Mouse (Mus musculus): ENCODE measurements around the gene Oaz3. TPM values are rescaled to one million over a fixed set of nuclear protein-coding genes. Genes with fewer than 3 reads are reported as not detected.

The Oaz3 gene
- polyA plus RNA-seq, 1 experiment from 2014 or later, result 0.56 TPM

DNA sequence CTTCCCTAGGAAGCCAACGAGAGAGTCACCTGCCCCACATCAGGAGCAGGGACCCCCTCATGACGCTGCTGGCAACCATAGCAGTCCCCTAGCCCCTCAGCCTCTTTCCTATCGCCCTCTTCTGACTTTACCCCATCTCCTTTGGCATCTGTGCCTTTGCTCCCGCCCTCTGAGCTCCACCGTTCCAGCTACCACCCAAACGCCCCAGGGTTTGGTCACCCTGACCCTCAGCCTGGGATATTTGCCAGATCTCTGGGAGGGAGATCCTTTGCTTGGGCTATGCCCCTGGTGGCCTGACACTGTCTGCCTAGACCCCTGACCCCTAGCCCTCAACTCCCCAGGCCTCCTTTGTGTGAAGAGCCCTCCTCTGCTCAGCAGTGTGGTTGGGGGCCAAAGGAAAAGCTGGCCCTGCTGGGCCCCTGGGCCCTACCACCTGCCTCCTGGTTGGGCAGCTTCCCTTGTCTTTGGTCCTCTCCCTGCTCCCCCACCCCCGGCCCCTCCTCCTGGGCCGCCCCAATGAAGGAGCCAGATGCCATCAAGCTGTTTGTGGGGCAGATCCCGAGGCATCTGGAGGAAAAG is 35.0 kb upstream of the Oaz3 start:
- H3K9me3 ChIP-seq (ENCODE audit: control insufficient read depth, low read length), result no peaks in the 10 kb centered on the region
- 3% methylated on average over 9 of the region's 9 CpGs for WGBS
- H3K4me3 ChIP-seq (ENCODE audit: low read depth, low read length), result peak overlapping the region; percentile 52
- ATAC-seq (ENCODE audit: low FRiP score) (peak; percentile 21), DNase-seq (ENCODE audit: low spot score) (peak; percentile 42)
- H3K4me2 ChIP-seq (replicated peaks; ENCODE audit: low read depth, low read length), result peak overlapping the region; percentile 72
- H3K27ac ChIP-seq (ENCODE audit: low read depth, low read length), result peak overlapping the region; percentile 75
- H3K4me1 ChIP-seq (replicated peaks; ENCODE audit: control insufficient read depth, insufficient read depth, low read length), result peaks cover 21% of the 10 kb centered on the region
- H3K9ac ChIP-seq (ENCODE audit: low read depth, low read length), result peak overlapping the region; percentile 63
- no peaks in the 10 kb centered on the region for H3K36me3 ChIP-seq (ENCODE audit: control insufficient read depth, insufficient read depth, low read length)
- 0 out of 2 replicates have a peak, but pooled peaks cover 3% of the 10 kb centered on the region for H3K27me3 ChIP-seq (ENCODE audit: control insufficient read depth, insufficient read depth, low read length)

GRCm38 (mm10) chr3:94477981-94478422 is 34.3 kb upstream of the Oaz3 start, which contains the start of gene Celf3:
Celf3 (plus strand) TSS chr3:94478295.
- H3K4me2 ChIP-seq (replicated peaks; ENCODE audit: low read depth, low read length), result peak within 1 kb of the TSS; percentile 72
- 1% methylated on average over 14 of the region's 14 CpGs for WGBS
- H3K9me3 ChIP-seq (ENCODE audit: control insufficient read depth, low read length), result no peaks in the 10 kb centered on the region
- H3K9ac ChIP-seq (ENCODE audit: low read depth, low read length), result peak within 1 kb of the TSS; percentile 63
- no peaks in the 10 kb centered on the region for H3K36me3 ChIP-seq (ENCODE audit: control insufficient read depth, insufficient read depth, low read length)
- DNase-seq (ENCODE audit: low spot score) (peak; percentile 82), ATAC-seq (ENCODE audit: low FRiP score) (peak; percentile 89)
- peak within 1 kb of the TSS; percentile 52 for H3K4me3 ChIP-seq (ENCODE audit: low read depth, low read length)
- peaks cover 17% of the 10 kb centered on the region for H3K4me1 ChIP-seq (replicated peaks; ENCODE audit: control insufficient read depth, insufficient read depth, low read length)
- peak within 1 kb of the TSS; percentile 75 for H3K27ac ChIP-seq (ENCODE audit: low read depth, low read length)
- 0 out of 2 replicates have a peak, but pooled peaks cover 3% of the 10 kb centered on the region for H3K27me3 ChIP-seq (ENCODE audit: control insufficient read depth, insufficient read depth, low read length)

DNA sequence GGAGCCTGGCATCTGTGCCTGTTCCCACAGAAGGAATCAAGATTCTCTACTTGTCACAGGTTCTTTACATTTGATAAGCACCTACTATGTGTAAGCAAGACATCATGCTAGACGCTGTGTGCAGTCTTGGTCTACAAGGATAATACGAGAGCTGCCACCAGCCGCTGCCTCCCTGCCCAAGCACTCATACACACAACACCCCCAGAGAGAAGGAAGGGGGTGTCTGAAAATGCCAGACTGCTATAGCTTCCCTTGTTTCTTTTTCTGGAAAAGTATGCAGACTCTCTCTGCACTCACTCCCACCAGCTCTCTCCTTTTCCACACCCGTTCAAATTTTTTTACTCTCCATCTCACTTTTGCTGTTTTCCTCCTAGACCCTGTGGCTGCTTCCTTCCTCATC is 33.7 kb upstream of the Oaz3 start:
- WGBS, result 47% methylated on average over 4 of the region's 4 CpGs
- H3K4me1 ChIP-seq (replicated peaks; ENCODE audit: control insufficient read depth, insufficient read depth, low read length), result peaks cover 12% of the 10 kb centered on the region
- peak overlapping the region; percentile 15 for H3K4me3 ChIP-seq (ENCODE audit: low read depth, low read length)
- H3K9ac ChIP-seq (ENCODE audit: low read depth, low read length), result peak overlapping the region; percentile 35; the same call in 1 of the 2 replicates
- no peaks in the 10 kb centered on the region for H3K9me3 ChIP-seq (ENCODE audit: control insufficient read depth, low read length)
- no peak for DNase-seq (ENCODE audit: low spot score)
- H3K27me3 ChIP-seq (ENCODE audit: control insufficient read depth, insufficient read depth, low read length), result 0 out of 2 replicates have a peak, but pooled peaks cover 3% of the 10 kb centered on the region
- peak overlapping the region; percentile 72 for H3K4me2 ChIP-seq (replicated peaks; ENCODE audit: low read depth, low read length)
- ATAC-seq (ENCODE audit: low FRiP score), result 0 out of 2 replicates have a peak, but pooled peaks have one; percentile 0
- no peaks in the 10 kb centered on the region for H3K36me3 ChIP-seq (ENCODE audit: control insufficient read depth, insufficient read depth, low read length)
- H3K27ac ChIP-seq (ENCODE audit: low read depth, low read length), result peak overlapping the region; percentile 75

DNA sequence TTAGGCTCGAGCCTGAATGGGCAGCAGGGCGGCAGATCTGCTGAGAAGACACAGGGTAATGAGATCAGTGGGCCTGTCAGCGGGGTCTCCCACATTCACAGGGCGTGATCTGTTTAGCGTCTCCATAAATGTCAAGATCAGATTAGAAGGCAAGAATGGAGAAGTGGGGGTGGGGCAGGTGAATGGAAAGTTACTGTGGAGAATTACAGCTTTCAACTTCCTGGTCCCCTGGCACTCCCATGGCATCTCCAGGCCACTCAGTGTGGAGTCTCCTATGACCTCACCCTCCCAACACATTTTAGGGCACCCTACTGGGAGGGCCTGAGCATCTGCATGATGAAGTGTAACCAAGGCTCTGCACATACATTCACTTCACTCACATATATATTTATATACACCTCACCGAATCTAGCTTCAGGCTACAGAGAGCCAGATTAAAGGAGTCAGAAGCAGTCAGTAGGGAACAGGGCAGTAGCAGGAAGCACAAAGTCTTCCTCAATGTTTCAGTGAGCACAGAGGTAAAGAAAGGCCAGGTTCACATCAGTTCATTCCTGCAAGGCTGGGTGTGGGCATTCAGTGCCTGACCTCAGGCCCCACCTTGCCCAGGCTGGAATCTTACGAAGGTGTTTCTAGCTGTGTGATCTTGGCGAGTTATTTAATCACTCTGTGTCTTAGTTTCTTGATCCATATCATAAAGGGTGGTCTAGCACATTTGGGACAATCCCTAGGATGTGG is 32.8 kb upstream of the Oaz3 start:
- DNase-seq (ENCODE audit: low spot score), result no peak
- 0 out of 2 replicates have a peak overlapping the region, but pooled peaks have one; percentile 75 for H3K27ac ChIP-seq (ENCODE audit: low read depth, low read length)
- peaks cover 9% of the 10 kb centered on the region for H3K4me1 ChIP-seq (replicated peaks; ENCODE audit: control insufficient read depth, insufficient read depth, low read length)
- no peak overlapping the region for H3K4me2 ChIP-seq (replicated peaks; ENCODE audit: low read depth, low read length)
- no peak overlapping the region for H3K4me3 ChIP-seq (ENCODE audit: low read depth, low read length)
- H3K9me3 ChIP-seq (ENCODE audit: control insufficient read depth, low read length), result no peaks in the 10 kb centered on the region
- 72% methylated on average over 8 of the region's 8 CpGs for WGBS
- H3K27me3 ChIP-seq (ENCODE audit: control insufficient read depth, insufficient read depth, low read length), result 0 out of 2 replicates have a peak, but pooled peaks cover 3% of the 10 kb centered on the region
- no peak for ATAC-seq (ENCODE audit: low FRiP score)
- H3K36me3 ChIP-seq (ENCODE audit: control insufficient read depth, insufficient read depth, low read length), result no peaks in the 10 kb centered on the region
- H3K9ac ChIP-seq (ENCODE audit: low read depth, low read length), result no peak overlapping the region

- Histone ChIP-seq H3K4me1 (replicated peaks; ENCODE audit: control insufficient read depth, insufficient read depth, low read length) (peaks cover 2% of the 10 kb centered on the region; the same call in 1 of the 2 replicates), H3K9me3 (ENCODE audit: control insufficient read depth, low read length) (no peaks in the 10 kb centered on the region), H3K36me3 (ENCODE audit: control insufficient read depth, insufficient read depth, low read length) (no peaks in the 10 kb centered on the region), H3K4me2 (replicated peaks; ENCODE audit: low read depth, low read length) (no peak overlapping the region), H3K4me3 (ENCODE audit: low read depth, low read length) (no peak overlapping the region), H3K27me3 (ENCODE audit: control insufficient read depth, insufficient read depth, low read length) (no peaks in the 10 kb centered on the region), H3K27ac (ENCODE audit: low read depth, low read length) (no peak overlapping the region), H3K9ac (ENCODE audit: low read depth, low read length) (no peak overlapping the region)
- DNase-seq (ENCODE audit: low spot score) (no peak), ATAC-seq (ENCODE audit: low FRiP score) (no peak)
- 82% methylated on average over 5 of the region's 5 CpGs for WGBS
Observed at GRCm38 (mm10) chr3:94473567-94474232, 30.0 kb upstream of the Oaz3 start.

GRCm38 (mm10) chr3:94473115-94473505 is 29.4 kb upstream of the Oaz3 start:
- Histone ChIP-seq H3K9ac (ENCODE audit: low read depth, low read length) (peak overlapping the region; percentile 40; the same call in 1 of the 2 replicates), H3K27me3 (ENCODE audit: control insufficient read depth, insufficient read depth, low read length) (no peaks in the 10 kb centered on the region), H3K4me2 (replicated peaks; ENCODE audit: low read depth, low read length) (peak overlapping the region; percentile 47), H3K36me3 (ENCODE audit: control insufficient read depth, insufficient read depth, low read length) (no peaks in the 10 kb centered on the region), H3K4me1 (replicated peaks; ENCODE audit: control insufficient read depth, insufficient read depth, low read length) (peaks cover 2% of the 10 kb centered on the region; the same call in 1 of the 2 replicates), H3K9me3 (ENCODE audit: control insufficient read depth, low read length) (no peaks in the 10 kb centered on the region), H3K27ac (ENCODE audit: low read depth, low read length) (0 out of 2 replicates have a peak overlapping the region, but pooled peaks have one; percentile 36), H3K4me3 (ENCODE audit: low read depth, low read length) (no peak overlapping the region)
- no peak for DNase-seq (ENCODE audit: low spot score)
- peak; percentile 1; the same call in 1 of the 2 replicates for ATAC-seq (ENCODE audit: low FRiP score)
- WGBS, result 51% methylated on average over 10 of the region's 10 CpGs

DNA sequence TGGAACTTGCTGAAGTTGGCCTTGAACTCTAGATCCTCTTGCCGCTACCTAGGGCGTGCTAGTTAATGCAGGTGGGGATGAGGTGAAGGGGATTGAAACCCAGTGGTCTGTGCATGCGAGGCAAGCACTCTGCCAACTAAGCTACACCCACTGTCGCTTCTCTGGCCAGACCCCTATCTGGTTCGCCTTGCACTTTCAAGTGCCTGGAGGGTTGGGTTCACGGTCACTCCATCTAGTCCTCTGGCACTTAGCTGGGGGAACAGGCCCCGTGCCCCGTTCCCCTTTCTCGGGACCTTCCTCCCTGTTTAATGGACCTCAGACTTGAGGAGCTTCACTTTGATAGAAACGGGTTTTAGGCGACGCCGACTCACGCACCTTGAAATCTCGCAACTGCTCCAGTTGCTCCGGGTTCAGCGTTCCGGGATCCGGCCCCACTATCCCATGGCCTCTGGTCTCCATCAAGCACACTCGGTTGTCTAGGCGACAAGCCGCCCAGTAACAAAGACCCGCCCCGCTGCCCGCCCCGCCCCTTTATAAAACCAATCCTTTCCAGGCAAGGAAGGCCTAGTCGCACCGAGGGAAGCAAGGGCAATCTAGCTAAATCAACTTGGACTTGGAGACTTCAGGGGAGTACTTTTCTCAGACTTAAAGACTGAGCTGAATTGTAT is 28.9 kb upstream of the Oaz3 start:
- Histone ChIP-seq H3K27ac (ENCODE audit: low read depth, low read length) (no peak overlapping the region), H3K27me3 (ENCODE audit: control insufficient read depth, insufficient read depth, low read length) (no peaks in the 10 kb centered on the region), H3K4me2 (replicated peaks; ENCODE audit: low read depth, low read length) (peak overlapping the region; percentile 47), H3K9me3 (ENCODE audit: control insufficient read depth, low read length) (no peaks in the 10 kb centered on the region), H3K9ac (ENCODE audit: low read depth, low read length) (peak overlapping the region; percentile 20; the same call in 1 of the 2 replicates), H3K4me3 (ENCODE audit: low read depth, low read length) (peak overlapping the region; percentile 15), H3K36me3 (ENCODE audit: control insufficient read depth, insufficient read depth, low read length) (no peaks in the 10 kb centered on the region), H3K4me1 (replicated peaks; ENCODE audit: control insufficient read depth, insufficient read depth, low read length) (peaks cover 2% of the 10 kb centered on the region; the same call in 1 of the 2 replicates)
- ATAC-seq (ENCODE audit: low FRiP score), result peak; percentile 74
- WGBS, result 11% methylated on average over 28 of the region's 28 CpGs
- peak; percentile 80 for DNase-seq (ENCODE audit: low spot score)

DNA sequence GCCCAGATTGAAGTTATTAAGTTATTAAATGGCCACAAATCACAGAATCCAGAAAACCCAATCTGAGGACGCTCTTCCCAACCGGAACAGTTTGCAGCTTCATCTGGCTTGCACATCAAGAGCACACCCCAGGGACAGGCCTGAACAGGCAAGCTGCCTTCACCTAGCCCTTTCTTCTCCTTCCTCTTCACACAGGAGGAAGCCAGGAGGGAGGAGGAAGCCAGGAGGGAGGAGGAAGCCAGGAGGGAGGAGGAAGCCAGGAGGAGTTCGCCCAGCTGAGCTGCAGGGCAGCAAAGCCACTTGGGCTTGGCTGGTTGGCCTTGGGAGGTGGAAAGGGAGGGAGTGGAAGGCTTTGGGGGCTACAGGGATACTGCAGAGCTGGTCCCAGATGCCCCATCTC is 25.2 kb upstream of the Oaz3 start:
- Histone ChIP-seq H3K9me3 (ENCODE audit: control insufficient read depth, low read length) (no peaks in the 10 kb centered on the region), H3K4me2 (replicated peaks; ENCODE audit: low read depth, low read length) (no peak overlapping the region), H3K27ac (ENCODE audit: low read depth, low read length) (no peak overlapping the region), H3K4me3 (ENCODE audit: low read depth, low read length) (no peak overlapping the region), H3K36me3 (ENCODE audit: control insufficient read depth, insufficient read depth, low read length) (no peaks in the 10 kb centered on the region), H3K9ac (ENCODE audit: low read depth, low read length) (no peak overlapping the region), H3K27me3 (ENCODE audit: control insufficient read depth, insufficient read depth, low read length) (no peaks in the 10 kb centered on the region), H3K4me1 (replicated peaks; ENCODE audit: control insufficient read depth, insufficient read depth, low read length) (peaks cover 3% of the 10 kb centered on the region; the same call in 1 of the 2 replicates)
- ATAC-seq (ENCODE audit: low FRiP score) (no peak), DNase-seq (ENCODE audit: low spot score) (no peak)
- WGBS, result 45% methylated on average over 3 of the region's 3 CpGs
